Mouse (Mus musculus) neural tube, embryonic 11.5 days (tissue): ENCODE measurements at regions not wholly inside any gene's neighbourhood (a gene's known extent, or its start where the extent isn't known, plus 50 kb on each side); places are given as distances from the start of the nearest gene placed in this dataset.

ENCODE experiments used
- ATAC-seq: fragments of 200-750 bp; cut with Nextera tagmentation; 2 replicates; pipeline ENCODE4 v1.8.0; 2017; ENCODE audit warnings: moderate number of reproducible peaks, mild to moderate bottlenecking, moderate TSS enrichment, moderate library complexity; ENCODE audit not compliant: insufficient read depth, low FRiP score, low TSS enrichment
- DNase-seq: peaks from one replicate; pipeline ENCODE4 v3.0.0-alpha.2; 2015; ENCODE audit warnings: low spot score
- H3K27ac ChIP-seq: fragments of 300-500 bp; sonication (generic); 2 replicates; pipeline ENCODE4 v1.5.1; 2014; ENCODE audit warnings: low read depth, mild to moderate bottlenecking, low read length
- H3K27me3 ChIP-seq: fragments of 300-500 bp; sonication (generic); 2 replicates; pipeline ENCODE4 v1.6.1; 2014; ENCODE audit warnings: mild to moderate bottlenecking, low read length, mixed read lengths; ENCODE audit not compliant: control insufficient read depth, insufficient read depth
- H3K36me3 ChIP-seq: fragments of 300-500 bp; sonication (generic); 2 replicates; pipeline ENCODE4 v1.6.1; 2014; ENCODE audit warnings: mild to moderate bottlenecking, low read length, moderate library complexity, mixed read lengths; ENCODE audit not compliant: control insufficient read depth, insufficient read depth
- H3K4me1 ChIP-seq: fragments of 300-500 bp; sonication (generic); 2 replicates; pipeline ENCODE4 v1.6.1; 2014; ENCODE audit warnings: low read length, mixed read lengths; ENCODE audit not compliant: control insufficient read depth, insufficient read depth
- H3K4me2 ChIP-seq: fragments of 300-500 bp; sonication (generic); 2 replicates; pipeline ENCODE4 v1.6.1; 2014; ENCODE audit warnings: low read depth, mild to moderate bottlenecking, moderate library complexity
- H3K4me3 ChIP-seq: fragments of 300-500 bp; sonication (generic); 2 replicates; pipeline ENCODE4 v1.5.1; 2014; ENCODE audit warnings: low read depth, low read length
- H3K9ac ChIP-seq: fragments of 300-500 bp; sonication (generic); 2 replicates; pipeline ENCODE4 v1.6.1; 2014; ENCODE audit warnings: mild to moderate bottlenecking, low read length
- H3K9me3 ChIP-seq: fragments of 300-500 bp; sonication (generic); 2 replicates; pipeline ENCODE4 v1.6.1; 2016; ENCODE audit warnings: low read length; ENCODE audit not compliant: control insufficient read depth
- WGBS: fragments of 180-500 bp; shearing (Covaris S2); extraction: QIAGEN DNeasy Blood & Tissue Kit; methylation state at CpG from one replicate; pipeline ENCODE4 v1.1.7; 2014; 5-methylcytosine and 5-hydroxymethylcytosine counted together

DNA sequence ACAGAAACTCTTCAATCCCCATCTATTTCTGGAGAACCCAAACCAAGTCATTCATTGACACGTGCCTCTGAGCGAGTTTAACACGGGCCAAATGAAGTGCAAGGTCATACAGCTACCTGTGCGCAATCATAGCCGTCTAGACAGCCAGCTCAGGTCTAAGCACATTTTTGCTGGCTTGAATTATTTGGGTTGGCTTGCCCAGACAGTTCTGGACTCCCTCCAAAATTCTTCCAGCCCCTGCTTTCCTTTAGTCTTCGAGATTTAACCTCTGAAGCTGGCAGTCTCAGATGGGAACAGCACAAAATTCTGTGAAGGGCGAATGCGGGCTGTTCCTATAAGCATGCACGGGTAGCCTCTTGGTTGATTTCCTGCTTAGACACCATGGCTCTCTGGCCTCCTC lies 347.1 kb downstream of the 1500009L16Rik start:
- 91% methylated on average over 9 of the region's 9 CpGs for WGBS
- Histone ChIP-seq H3K4me2 (no peak overlapping the region), H3K4me3 (no peak overlapping the region), H3K4me1 (no peaks in the 10 kb centered on the region; the same call in 1 of the 2 replicates), H3K9me3 (no peaks in the 10 kb centered on the region), H3K27me3 (no peaks in the 10 kb centered on the region), H3K9ac (no peak overlapping the region), H3K36me3 (no peaks in the 10 kb centered on the region), H3K27ac (no peak overlapping the region)
- no peak for ATAC-seq
- no peak for DNase-seq

DNA sequence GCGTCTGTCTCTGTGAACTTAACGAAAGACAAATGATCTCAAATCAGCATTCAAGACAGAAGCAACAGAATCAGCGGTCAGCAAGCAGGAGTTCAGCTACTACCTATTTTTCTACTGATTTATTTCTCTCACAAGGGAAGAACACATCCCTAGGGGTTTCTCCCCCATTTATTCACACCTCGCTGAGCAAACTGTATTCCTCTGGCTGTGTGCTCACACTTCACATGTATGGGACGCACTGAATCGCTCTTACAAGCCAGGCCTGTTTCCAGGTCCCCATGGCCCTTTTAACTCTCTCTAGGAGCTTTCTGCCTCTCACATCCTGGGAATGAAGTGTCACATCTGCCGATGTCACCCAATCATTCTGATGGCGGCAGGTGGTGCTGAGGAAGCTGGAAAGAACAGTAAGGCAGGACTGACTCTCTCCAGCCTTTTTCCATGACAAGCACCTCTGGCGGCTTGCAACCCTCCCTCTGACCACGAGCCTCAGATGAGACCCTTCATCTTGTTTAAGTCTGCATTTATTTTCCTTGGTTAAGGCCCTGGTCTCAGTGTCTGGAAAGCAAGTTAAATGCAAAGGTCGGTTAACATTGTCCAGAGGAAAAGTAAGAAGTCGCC lies 350.3 kb downstream of the 1500009L16Rik start:
- 46% methylated on average over 12 of the region's 12 CpGs for WGBS
- ATAC-seq (peak; percentile 35; the same call in 1 of the 2 replicates), DNase-seq (peak; percentile 41)
- no peaks in the 10 kb centered on the region; the same call in 1 of the 2 replicates for H3K4me1 ChIP-seq
- no peak overlapping the region for H3K27ac ChIP-seq
- no peak overlapping the region for H3K4me2 ChIP-seq
- no peak overlapping the region for H3K4me3 ChIP-seq
- H3K27me3 ChIP-seq, result no peaks in the 10 kb centered on the region
- H3K9me3 ChIP-seq, result no peaks in the 10 kb centered on the region
- no peak overlapping the region for H3K9ac ChIP-seq
- no peaks in the 10 kb centered on the region for H3K36me3 ChIP-seq

DNA sequence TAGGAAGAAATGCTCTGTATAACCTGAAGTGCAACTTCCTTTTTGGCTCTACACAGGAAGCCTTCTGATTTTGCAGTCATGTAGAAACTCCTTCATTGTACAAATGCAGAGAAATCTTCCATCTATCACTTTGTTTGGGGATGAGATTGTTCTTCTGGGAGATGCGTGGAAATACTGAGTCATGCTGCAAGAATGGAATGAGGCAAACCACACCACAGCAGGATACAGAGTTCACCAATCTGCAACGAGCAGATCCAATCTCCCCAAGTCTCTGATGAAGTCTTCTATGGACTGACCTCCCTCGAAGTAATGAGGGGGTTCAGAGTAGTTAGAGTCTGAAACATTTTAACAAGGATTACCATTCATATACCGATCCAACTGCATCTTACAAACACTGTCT lies 352.9 kb downstream of the 1500009L16Rik start:
- no peaks in the 10 kb centered on the region; the same call in 1 of the 2 replicates for H3K4me1 ChIP-seq
- ATAC-seq (no peak), DNase-seq (no peak)
- WGBS, result 84% methylated on average over 4 of the region's 4 CpGs
- no peaks in the 10 kb centered on the region for H3K36me3 ChIP-seq
- H3K27ac ChIP-seq, result no peak overlapping the region
- no peak overlapping the region for H3K4me3 ChIP-seq
- H3K27me3 ChIP-seq, result no peaks in the 10 kb centered on the region
- no peak overlapping the region for H3K9ac ChIP-seq
- no peak overlapping the region for H3K4me2 ChIP-seq
- H3K9me3 ChIP-seq, result no peaks in the 10 kb centered on the region

DNA sequence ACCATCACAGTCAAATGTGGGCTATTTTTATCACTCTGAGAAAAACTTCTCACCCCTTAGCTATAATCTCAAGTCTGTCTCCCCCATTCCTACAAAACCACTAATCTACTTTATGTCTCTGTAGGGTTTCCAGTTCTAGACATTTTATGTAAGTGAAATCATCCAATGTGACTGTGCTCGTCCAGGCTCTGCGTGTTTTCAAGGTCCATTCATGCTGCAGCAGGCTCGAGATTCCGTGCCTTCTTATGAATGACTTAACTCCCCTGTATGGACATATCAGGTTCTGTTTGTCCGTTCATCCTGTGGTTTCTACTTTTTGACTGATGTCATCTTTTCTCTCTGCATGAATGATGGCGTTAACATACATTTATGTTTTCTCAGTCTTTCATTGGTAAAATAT lies 357.6 kb downstream of the 1500009L16Rik start:
- no peaks in the 10 kb centered on the region for H3K4me1 ChIP-seq
- H3K9me3 ChIP-seq, result no peaks in the 10 kb centered on the region
- no peak overlapping the region for H3K4me3 ChIP-seq
- no peak overlapping the region for H3K4me2 ChIP-seq
- H3K27me3 ChIP-seq, result no peaks in the 10 kb centered on the region
- H3K9ac ChIP-seq, result no peak overlapping the region
- 88% methylated on average over 6 of the region's 6 CpGs for WGBS
- no peaks in the 10 kb centered on the region for H3K36me3 ChIP-seq
- H3K27ac ChIP-seq, result no peak overlapping the region
- DNase-seq (no peak), ATAC-seq (no peak)

DNA sequence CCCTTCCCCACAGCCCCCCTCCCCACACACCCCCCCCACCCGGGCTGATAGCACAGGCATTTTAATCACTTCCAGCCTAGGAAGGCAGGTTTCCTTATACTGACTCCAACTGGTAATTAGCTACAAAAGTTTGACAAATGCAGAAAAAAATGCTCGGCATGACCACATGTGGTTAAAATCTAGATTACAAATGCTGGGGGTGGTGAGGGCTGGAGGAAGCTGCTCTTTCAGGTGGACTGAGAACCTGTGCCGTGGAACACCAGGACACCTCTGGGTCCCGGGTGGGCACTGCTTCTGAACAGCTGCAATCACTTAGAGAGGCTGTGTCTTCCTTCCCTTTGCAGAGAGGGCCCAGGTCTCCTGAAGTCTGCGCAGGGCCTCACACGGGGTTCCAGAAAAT lies 358.7 kb downstream of the Nuak1 start:
- DNase-seq (no peak), ATAC-seq (no peak)
- no peak overlapping the region for H3K9ac ChIP-seq
- H3K9me3 ChIP-seq, result no peaks in the 10 kb centered on the region
- H3K27ac ChIP-seq, result no peak overlapping the region
- H3K4me3 ChIP-seq, result no peak overlapping the region
- 45% methylated on average over 6 of the region's 6 CpGs for WGBS
- no peaks in the 10 kb centered on the region for H3K4me1 ChIP-seq
- no peak overlapping the region for H3K4me2 ChIP-seq
- no peaks in the 10 kb centered on the region for H3K36me3 ChIP-seq
- H3K27me3 ChIP-seq, result no peaks in the 10 kb centered on the region

DNA sequence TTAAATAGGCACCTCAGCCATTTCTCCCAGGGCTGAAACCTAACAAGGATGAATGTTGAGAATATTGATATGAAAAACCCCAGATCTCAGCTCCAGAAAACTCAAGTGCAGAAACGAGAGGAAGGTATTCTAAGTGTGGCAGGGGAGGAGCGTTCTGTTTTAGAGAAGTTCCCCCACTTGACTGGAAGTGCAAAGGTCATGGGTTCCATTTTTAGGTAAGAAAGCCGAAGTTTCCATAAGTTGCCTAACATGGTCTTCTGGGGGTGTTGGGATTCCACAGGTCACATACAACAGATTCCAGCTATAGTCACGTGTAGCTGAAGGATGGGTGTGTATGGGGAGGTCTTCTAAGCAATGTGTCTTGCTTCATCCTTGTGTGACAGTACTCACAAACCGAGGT lies 352.9 kb downstream of the Nuak1 start:
- H3K9ac ChIP-seq, result no peak overlapping the region
- no peak overlapping the region for H3K4me3 ChIP-seq
- ATAC-seq (no peak), DNase-seq (no peak)
- H3K36me3 ChIP-seq, result no peaks in the 10 kb centered on the region
- H3K4me1 ChIP-seq, result no peaks in the 10 kb centered on the region
- no peaks in the 10 kb centered on the region for H3K9me3 ChIP-seq
- H3K27me3 ChIP-seq, result no peaks in the 10 kb centered on the region
- no peak overlapping the region for H3K4me2 ChIP-seq
- 87% methylated on average over 5 of the region's 5 CpGs for WGBS
- no peak overlapping the region for H3K27ac ChIP-seq

DNA sequence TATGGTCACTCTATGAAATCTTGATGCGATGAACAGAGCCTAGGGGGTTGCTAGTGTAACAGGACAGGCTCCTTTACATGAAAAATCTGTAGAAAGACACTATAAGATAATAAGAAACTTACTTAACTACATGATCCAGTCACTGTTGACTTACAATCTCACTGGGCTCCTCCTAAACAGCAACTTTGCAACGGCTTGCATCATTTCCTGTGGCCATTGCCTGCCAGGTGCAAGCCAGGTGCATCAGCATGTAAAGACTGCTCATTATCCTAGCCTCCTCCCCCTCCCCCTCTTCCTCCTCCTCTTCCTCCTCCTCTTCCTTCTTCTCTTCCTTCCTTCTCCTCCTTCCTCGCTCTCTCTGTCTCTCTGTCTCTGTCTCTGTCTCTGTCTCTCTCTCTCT lies 352.5 kb downstream of the Nuak1 start:
- Histone ChIP-seq H3K4me1 (no peaks in the 10 kb centered on the region), H3K27me3 (no peaks in the 10 kb centered on the region), H3K4me2 (no peak overlapping the region), H3K9ac (no peak overlapping the region), H3K27ac (no peak overlapping the region), H3K4me3 (no peak overlapping the region), H3K36me3 (no peaks in the 10 kb centered on the region), H3K9me3 (no peaks in the 10 kb centered on the region)
- no peak for DNase-seq
- WGBS, result 97% methylated on average over 3 of the region's 3 CpGs
- no peak for ATAC-seq

DNA sequence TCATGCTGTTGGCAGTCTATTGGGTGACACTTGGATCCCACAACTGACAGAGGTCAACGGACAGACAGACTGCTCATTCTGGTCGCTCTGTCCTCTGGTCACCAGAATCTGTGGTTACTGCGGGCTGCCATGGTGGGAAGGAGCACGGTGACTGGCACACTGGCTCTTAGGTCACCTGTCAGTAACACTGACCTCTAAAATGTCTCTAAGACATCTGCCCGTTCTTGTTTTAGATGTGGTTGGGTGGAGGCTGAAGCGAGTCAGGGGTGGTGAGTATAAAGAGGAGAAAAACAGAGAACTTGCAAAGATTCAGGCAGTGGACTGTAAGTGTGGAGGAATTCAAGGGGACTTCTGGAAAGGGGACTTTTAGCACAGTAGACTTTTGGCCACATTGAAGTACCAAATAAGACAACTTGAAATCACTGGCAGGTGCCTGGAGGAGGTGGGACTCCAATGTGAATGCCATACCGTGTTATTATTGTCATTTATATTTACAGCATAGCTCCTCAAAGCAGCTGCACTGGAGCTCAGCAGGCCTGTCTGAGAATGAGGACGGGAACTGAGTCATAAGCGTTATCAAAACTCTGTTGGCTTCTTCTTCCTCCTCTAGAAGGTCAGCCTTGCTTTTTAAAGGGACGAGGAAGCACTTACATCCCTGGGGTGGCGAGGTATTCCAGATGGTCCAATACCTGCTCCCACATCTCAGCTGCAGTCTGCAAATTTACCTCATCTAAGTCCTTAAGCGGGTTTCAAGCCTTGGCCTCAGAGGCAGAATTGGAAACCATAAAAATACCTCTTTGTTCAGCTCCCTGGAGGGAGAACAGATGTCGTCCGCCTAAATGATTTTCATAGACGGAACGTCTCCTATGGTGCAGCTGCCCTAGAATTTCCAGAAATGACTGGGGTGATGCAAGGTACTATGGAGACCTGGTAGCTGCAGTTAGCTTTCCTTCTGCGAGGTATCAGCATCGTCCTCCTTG lies 351.3 kb downstream of the Nuak1 start:
- WGBS, result 76% methylated on average over 18 of the region's 18 CpGs
- no peak for DNase-seq
- Histone ChIP-seq H3K4me3 (no peak overlapping the region), H3K27ac (no peak overlapping the region), H3K36me3 (no peaks in the 10 kb centered on the region), H3K9ac (no peak overlapping the region), H3K4me2 (no peak overlapping the region), H3K27me3 (no peaks in the 10 kb centered on the region), H3K4me1 (no peaks in the 10 kb centered on the region), H3K9me3 (no peaks in the 10 kb centered on the region)
- ATAC-seq, result no peak

DNA sequence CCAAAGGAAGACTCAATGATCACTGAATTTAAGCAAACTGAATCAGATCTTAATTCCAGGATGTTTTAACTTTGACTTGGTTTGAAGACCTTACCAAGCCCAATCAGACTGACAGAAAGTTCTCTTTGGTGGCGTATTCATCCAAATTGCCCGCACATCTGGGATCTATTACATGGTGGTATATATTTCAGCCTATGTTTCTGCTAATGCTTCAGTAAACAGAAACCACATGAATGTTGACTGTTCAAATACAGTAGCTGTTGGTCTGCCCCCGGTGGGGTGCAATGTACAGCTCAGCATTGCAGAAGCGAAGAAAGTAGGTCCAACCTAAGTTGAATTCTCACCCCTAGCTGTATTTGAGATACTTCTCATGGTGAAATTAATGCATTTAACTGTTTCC lies 346.5 kb downstream of the Nuak1 start:
- 73% methylated on average over 4 of the region's 4 CpGs for WGBS
- H3K4me1 ChIP-seq, result no peaks in the 10 kb centered on the region
- ATAC-seq, result no peak
- no peaks in the 10 kb centered on the region for H3K36me3 ChIP-seq
- no peak for DNase-seq
- no peak overlapping the region for H3K4me3 ChIP-seq
- H3K27ac ChIP-seq, result no peak overlapping the region
- H3K27me3 ChIP-seq, result no peaks in the 10 kb centered on the region
- H3K9ac ChIP-seq, result no peak overlapping the region
- no peak overlapping the region for H3K4me2 ChIP-seq
- no peaks in the 10 kb centered on the region for H3K9me3 ChIP-seq
